Mouse (Mus musculus) cerebellum, adult 9-11 months (tissue): Measurements from ENCODE around the gene Ank3.
A peak's percentile ranks its signal among the peaks of the same experiment; 100 is the strongest.

Experiments used
- DNase-seq: peaks from one replicate; pipeline ENCODE4 v3.0.0; 2022

Ank3 gene

GRCm38 (mm10) chr10:69485191-69485786 is 86.7 kb downstream of the Ank3 start:
- DNase-seq = peak; percentile 20

- no peak for DNase-seq
Observed at GRCm38 (mm10) chr10:69490182-69490581, 91.6 kb downstream of the Ank3 start.

GRCm38 (mm10) chr10:69491975-69492374 is 93.4 kb downstream of the Ank3 start:
- no peak for DNase-seq

- DNase-seq = no peak
Observed at GRCm38 (mm10) chr10:69497382-69497781, 98.8 kb downstream of the Ank3 start.

- DNase-seq = no peak
Observed at GRCm38 (mm10) chr10:69500171-69500860, 101.7 kb downstream of the Ank3 start.

- no peak for DNase-seq
Observed at GRCm38 (mm10) chr10:69503791-69504190, 105.2 kb downstream of the Ank3 start.

GRCm38 (mm10) chr10:69507719-69508118 is 109.1 kb downstream of the Ank3 start:
- no peak for DNase-seq

- no peak for DNase-seq
Observed at GRCm38 (mm10) chr10:69510392-69510791, 111.8 kb downstream of the Ank3 start.

- no peak for DNase-seq
Observed at GRCm38 (mm10) chr10:69511234-69511633, 112.7 kb downstream of the Ank3 start.

GRCm38 (mm10) chr10:69521977-69522376 is 123.4 kb downstream of the Ank3 start:
- no peak for DNase-seq

- DNase-seq = no peak
Observed at GRCm38 (mm10) chr10:69523202-69523601, 124.6 kb downstream of the Ank3 start.

GRCm38 (mm10) chr10:69527318-69527717 is 128.7 kb downstream of the Ank3 start:
- no peak for DNase-seq

- no peak for DNase-seq
Observed at GRCm38 (mm10) chr10:69528746-69529145, 130.2 kb downstream of the Ank3 start.

- DNase-seq = no peak
Observed at GRCm38 (mm10) chr10:69530326-69530725, 131.8 kb downstream of the Ank3 start.

- no peak for DNase-seq
Observed at GRCm38 (mm10) chr10:69531569-69531968, 133.0 kb downstream of the Ank3 start.

GRCm38 (mm10) chr10:69532169-69532730 is 133.7 kb downstream of the Ank3 start:
- DNase-seq = no peak

- peak; percentile 17 for DNase-seq
Observed at GRCm38 (mm10) chr10:69533505-69534388, 135.2 kb downstream of the Ank3 start.

- no peak for DNase-seq
Observed at GRCm38 (mm10) chr10:69534716-69535115, 136.1 kb downstream of the Ank3 start.

- DNase-seq = peak; percentile 41
Observed at GRCm38 (mm10) chr10:69535123-69535930, 136.8 kb downstream of the Ank3 start.

GRCm38 (mm10) chr10:69535931-69536200 is 137.3 kb downstream of the Ank3 start:
- no peak for DNase-seq

- no peak for DNase-seq
Observed at GRCm38 (mm10) chr10:69536372-69537075, 138.0 kb downstream of the Ank3 start.

GRCm38 (mm10) chr10:69538236-69538635 is 139.7 kb downstream of the Ank3 start:
- no peak for DNase-seq
